Mouse (Mus musculus) neural tube, embryonic 11.5 days (tissue): Measurements from ENCODE around the gene Hdgfl3. TPM values are rescaled to one million over a fixed set of nuclear protein-coding genes. Genes with fewer than 3 reads are reported as not detected.

Experiments used
- ATAC-seq: fragments of 200-750 bp; cut with Nextera tagmentation; 2 replicates; pipeline ENCODE4 v1.8.0; 2017; ENCODE audit warnings: moderate number of reproducible peaks, mild to moderate bottlenecking, moderate TSS enrichment, moderate library complexity; ENCODE audit not compliant: insufficient read depth, low FRiP score, low TSS enrichment
- DNase-seq: peaks from one replicate; pipeline ENCODE4 v3.0.0-alpha.2; 2015; ENCODE audit warnings: low spot score
- H3K27ac ChIP-seq: fragments of 300-500 bp; sonication (generic); 2 replicates; pipeline ENCODE4 v1.5.1; 2014; ENCODE audit warnings: low read depth, mild to moderate bottlenecking, low read length
- H3K27me3 ChIP-seq: fragments of 300-500 bp; sonication (generic); 2 replicates; pipeline ENCODE4 v1.6.1; 2014; ENCODE audit warnings: mild to moderate bottlenecking, low read length, mixed read lengths; ENCODE audit not compliant: control insufficient read depth, insufficient read depth
- H3K36me3 ChIP-seq: fragments of 300-500 bp; sonication (generic); 2 replicates; pipeline ENCODE4 v1.6.1; 2014; ENCODE audit warnings: mild to moderate bottlenecking, low read length, moderate library complexity, mixed read lengths; ENCODE audit not compliant: control insufficient read depth, insufficient read depth
- H3K4me1 ChIP-seq: fragments of 300-500 bp; sonication (generic); 2 replicates; pipeline ENCODE4 v1.6.1; 2014; ENCODE audit warnings: low read length, mixed read lengths; ENCODE audit not compliant: control insufficient read depth, insufficient read depth
- H3K4me2 ChIP-seq: fragments of 300-500 bp; sonication (generic); 2 replicates; pipeline ENCODE4 v1.6.1; 2014; ENCODE audit warnings: low read depth, mild to moderate bottlenecking, moderate library complexity
- H3K4me3 ChIP-seq: fragments of 300-500 bp; sonication (generic); 2 replicates; pipeline ENCODE4 v1.5.1; 2014; ENCODE audit warnings: low read depth, low read length
- H3K9ac ChIP-seq: fragments of 300-500 bp; sonication (generic); 2 replicates; pipeline ENCODE4 v1.6.1; 2014; ENCODE audit warnings: mild to moderate bottlenecking, low read length
- H3K9me3 ChIP-seq: fragments of 300-500 bp; sonication (generic); 2 replicates; pipeline ENCODE4 v1.6.1; 2016; ENCODE audit warnings: low read length; ENCODE audit not compliant: control insufficient read depth
- WGBS: fragments of 180-500 bp; shearing (Covaris S2); extraction: QIAGEN DNeasy Blood & Tissue Kit; methylation state at CpG from one replicate; pipeline ENCODE4 v1.1.7; 2014; 5-methylcytosine and 5-hydroxymethylcytosine counted together
- polyA plus RNA-seq: library from polyadenylated mRNA; unstranded; fragments of >200 nt; fragmentation: Nextera tagmentation; extraction: Ambion mirVana; gene quantifications from 2 replicates; pipeline ENCODE4 v1.2.1, GENCODE M21; 2014

Gene Hdgfl3
- polyA plus RNA-seq, 1 experiment from 2014 or later, result 40.3 TPM

DNA sequence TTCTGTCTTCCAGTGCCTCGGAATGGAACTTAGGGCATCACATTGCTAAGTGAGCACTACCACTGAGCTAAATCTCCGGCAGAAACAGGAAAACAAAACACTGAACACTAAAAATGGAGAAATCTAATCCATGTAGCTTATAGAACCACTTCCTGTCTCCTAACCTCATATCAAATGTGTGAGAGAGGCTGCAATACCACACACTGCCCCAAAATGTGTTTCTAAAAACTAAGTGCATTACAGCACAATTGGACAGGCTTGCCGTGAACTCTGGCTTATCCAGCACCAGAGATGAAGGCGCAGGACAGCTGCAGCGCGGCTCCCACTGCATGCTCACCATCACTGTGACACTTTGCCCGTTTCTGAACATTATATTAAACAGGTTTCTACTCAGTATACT is 5.3 kb downstream of the Hdgfl3 start:
- WGBS, result 80% methylated on average over 7 of the region's 7 CpGs

DNA sequence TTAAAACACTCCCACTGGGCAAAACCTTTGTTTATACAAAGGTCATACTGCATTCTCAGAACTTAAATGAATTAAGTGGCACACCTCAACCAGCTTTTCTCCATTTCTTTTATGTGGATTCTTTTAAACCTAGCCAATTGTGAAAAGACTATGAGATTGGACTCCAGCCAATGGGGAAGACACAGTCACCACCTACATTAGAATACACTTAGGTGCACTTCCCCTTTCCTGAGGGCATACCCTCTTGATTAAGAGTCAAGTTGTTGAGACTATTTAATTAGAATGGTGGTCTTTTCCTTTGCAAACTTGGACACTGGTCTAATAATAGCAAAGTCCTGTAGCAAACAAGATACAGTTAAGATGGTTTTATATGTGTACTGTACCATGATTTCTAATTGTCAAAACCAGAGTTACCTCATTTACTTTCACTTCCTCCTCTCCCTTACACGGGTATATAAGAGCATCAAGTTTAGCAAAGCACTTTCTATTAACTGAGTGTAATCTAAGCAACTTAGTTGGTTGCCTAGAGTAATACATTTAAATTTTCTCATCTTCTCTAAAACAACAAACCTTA is 12.8 kb downstream of the Hdgfl3 start:
- no peak overlapping the region for H3K4me3 ChIP-seq
- 85% methylated on average over 1 of the region's 1 CpGs for WGBS

More for the DNA sequence above, 5.3 kb downstream of the Hdgfl3 start:
- no peaks in the 10 kb centered on the region for H3K36me3 ChIP-seq
- no peaks in the 10 kb centered on the region for H3K27me3 ChIP-seq
- no peak overlapping the region for H3K27ac ChIP-seq
- no peak overlapping the region for H3K4me2 ChIP-seq
- no peak overlapping the region for H3K4me3 ChIP-seq
- no peak overlapping the region for H3K9ac ChIP-seq
- H3K9me3 ChIP-seq, result no peaks in the 10 kb centered on the region
- peaks cover 13% of the 10 kb centered on the region for H3K4me1 ChIP-seq
- ATAC-seq (no peak), DNase-seq (no peak)

DNA sequence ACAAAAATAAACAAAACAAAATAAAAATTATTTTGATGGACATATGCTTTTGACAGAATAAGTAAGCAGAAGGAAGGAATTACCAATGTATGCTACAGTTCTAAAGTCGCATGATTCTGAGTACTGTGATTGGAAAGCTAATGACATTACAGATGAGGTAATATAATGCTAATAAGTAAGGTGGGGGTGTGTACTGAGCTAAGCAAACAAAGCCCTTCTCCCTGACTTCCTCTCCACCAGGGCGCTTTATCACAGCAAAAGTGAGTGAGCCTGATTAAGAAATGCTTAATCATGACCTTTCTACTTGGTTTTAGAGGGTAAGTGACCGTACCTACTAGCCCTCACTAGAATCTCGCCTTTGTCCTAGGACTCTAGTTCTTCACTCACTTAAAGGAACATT is 14.0 kb downstream of the Hdgfl3 start:
- no peak overlapping the region for H3K4me2 ChIP-seq
- H3K9ac ChIP-seq, result no peak overlapping the region
- H3K9me3 ChIP-seq, result no peaks in the 10 kb centered on the region
- ATAC-seq, result no peak
- no peaks in the 10 kb centered on the region for H3K27me3 ChIP-seq
- H3K4me3 ChIP-seq, result no peak overlapping the region
- no peak overlapping the region for H3K27ac ChIP-seq
- WGBS, result 77% methylated on average over 4 of the region's 4 CpGs
- no peaks in the 10 kb centered on the region for H3K4me1 ChIP-seq
- DNase-seq, result no peak
- H3K36me3 ChIP-seq, result no peaks in the 10 kb centered on the region

More for the DNA sequence above, 12.8 kb downstream of the Hdgfl3 start:
- no peaks in the 10 kb centered on the region for H3K9me3 ChIP-seq
- no peak for DNase-seq
- no peak overlapping the region for H3K4me2 ChIP-seq
- no peak overlapping the region for H3K9ac ChIP-seq
- H3K27ac ChIP-seq, result no peak overlapping the region
- no peaks in the 10 kb centered on the region for H3K36me3 ChIP-seq
- no peaks in the 10 kb centered on the region for H3K27me3 ChIP-seq
- no peak for ATAC-seq
- no peaks in the 10 kb centered on the region for H3K4me1 ChIP-seq

DNA sequence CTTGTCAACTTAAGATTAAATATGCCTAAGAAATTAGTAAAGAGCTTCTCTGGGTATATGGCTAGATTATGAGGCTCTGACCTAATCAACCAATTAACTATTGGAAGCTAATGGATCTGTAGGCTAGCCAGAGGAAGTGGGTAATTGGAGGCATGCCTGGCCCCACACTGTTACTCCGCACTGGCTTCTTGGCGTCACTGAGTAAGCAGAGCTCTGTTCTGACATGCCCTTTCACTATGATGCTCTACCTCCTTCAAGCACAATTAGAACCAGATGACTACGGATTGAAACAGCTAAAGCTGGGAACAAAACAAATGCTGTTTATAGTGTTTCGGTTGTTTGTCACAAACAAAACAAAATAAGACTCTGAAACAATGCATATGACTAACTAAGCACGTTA is 16.0 kb downstream of the Hdgfl3 start:
- Histone ChIP-seq H3K27me3 (no peaks in the 10 kb centered on the region), H3K4me2 (no peak overlapping the region), H3K4me1 (no peaks in the 10 kb centered on the region), H3K9ac (no peak overlapping the region), H3K27ac (no peak overlapping the region), H3K4me3 (no peak overlapping the region), H3K36me3 (no peaks in the 10 kb centered on the region), H3K9me3 (no peaks in the 10 kb centered on the region)
- ATAC-seq, result no peak
- no peak for DNase-seq
- WGBS, result 64% methylated on average over 5 of the region's 5 CpGs

DNA sequence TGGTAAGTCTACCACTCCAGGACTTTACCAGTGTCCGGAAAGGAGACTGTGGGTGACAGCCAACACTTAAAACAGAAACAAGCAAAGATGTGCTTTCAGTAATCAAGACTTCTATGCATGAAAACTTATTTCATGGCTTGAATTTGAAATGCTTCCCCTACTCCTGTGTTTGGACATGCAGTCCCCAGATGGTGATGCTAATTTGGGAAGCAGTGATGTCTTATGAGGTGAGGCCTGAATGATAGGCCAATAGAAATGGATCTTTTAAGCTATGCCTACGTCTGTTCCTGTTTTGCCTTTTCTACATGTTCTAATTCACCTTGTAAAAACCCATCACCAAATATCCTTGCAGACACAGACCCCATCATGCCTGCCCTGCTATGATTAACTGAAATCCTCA is 29.3 kb downstream of the Hdgfl3 start:
- H3K4me2 ChIP-seq, result no peak overlapping the region
- 92% methylated on average over 2 of the region's 2 CpGs for WGBS
- no peaks in the 10 kb centered on the region for H3K36me3 ChIP-seq
- H3K27me3 ChIP-seq, result no peaks in the 10 kb centered on the region
- H3K4me1 ChIP-seq, result no peaks in the 10 kb centered on the region
- DNase-seq (no peak), ATAC-seq (no peak)
- H3K27ac ChIP-seq, result no peak overlapping the region
- H3K4me3 ChIP-seq, result no peak overlapping the region
- H3K9me3 ChIP-seq, result no peaks in the 10 kb centered on the region
- no peak overlapping the region for H3K9ac ChIP-seq

DNA sequence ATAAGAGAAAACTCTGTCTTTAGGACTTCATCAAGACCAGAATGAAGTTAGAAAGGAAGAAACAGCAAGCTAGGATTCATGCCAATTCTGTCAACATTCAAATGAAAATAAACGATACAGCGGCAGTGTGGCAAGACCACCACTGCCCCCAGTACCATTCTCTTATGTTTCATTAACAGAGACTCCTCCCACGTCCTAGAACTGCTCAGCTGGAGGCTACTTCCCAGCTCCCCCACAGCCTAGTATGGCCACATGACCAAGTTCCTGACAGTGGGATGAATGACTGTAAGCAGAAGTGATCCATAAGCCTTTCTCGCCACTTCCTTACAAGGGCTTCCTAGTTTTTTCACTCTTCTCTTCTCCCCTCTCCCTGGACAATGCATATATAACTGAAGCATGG is 30.2 kb downstream of the Hdgfl3 start:
- ATAC-seq (no peak), DNase-seq (no peak)
- no peak overlapping the region for H3K4me3 ChIP-seq
- 73% methylated on average over 4 of the region's 4 CpGs for WGBS
- H3K9me3 ChIP-seq, result no peaks in the 10 kb centered on the region
- no peaks in the 10 kb centered on the region for H3K27me3 ChIP-seq
- H3K4me1 ChIP-seq, result no peaks in the 10 kb centered on the region
- no peak overlapping the region for H3K9ac ChIP-seq
- no peaks in the 10 kb centered on the region for H3K36me3 ChIP-seq
- H3K4me2 ChIP-seq, result no peak overlapping the region
- no peak overlapping the region for H3K27ac ChIP-seq

DNA sequence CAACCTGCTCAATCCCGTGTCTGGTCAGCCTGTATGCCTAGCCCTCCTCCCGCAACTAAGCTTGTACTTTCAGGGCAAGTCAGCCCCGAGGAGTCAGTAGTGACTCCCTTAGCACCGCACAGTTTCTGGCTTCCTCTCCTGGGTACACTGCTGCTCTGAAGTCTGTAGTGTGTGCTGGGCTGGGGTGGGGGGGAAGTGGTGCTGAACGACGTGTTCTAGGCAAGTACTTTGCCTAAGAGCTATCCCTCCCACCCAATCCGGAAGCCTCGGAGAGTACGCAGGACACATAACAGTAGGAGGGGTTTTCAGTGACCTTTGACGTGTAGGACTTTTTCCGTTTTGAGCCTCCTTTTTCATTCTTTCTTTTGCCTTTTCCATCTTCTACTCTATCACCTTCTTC is 34.9 kb downstream of the Hdgfl3 start:
- no peaks in the 10 kb centered on the region for H3K27me3 ChIP-seq
- H3K9me3 ChIP-seq, result no peaks in the 10 kb centered on the region
- H3K4me2 ChIP-seq, result no peak overlapping the region
- DNase-seq, result no peak
- H3K4me1 ChIP-seq, result no peaks in the 10 kb centered on the region
- H3K36me3 ChIP-seq, result no peaks in the 10 kb centered on the region
- H3K4me3 ChIP-seq, result no peak overlapping the region
- H3K9ac ChIP-seq, result no peak overlapping the region
- ATAC-seq, result no peak
- no peak overlapping the region for H3K27ac ChIP-seq
- 81% methylated on average over 11 of the region's 11 CpGs for WGBS

DNA sequence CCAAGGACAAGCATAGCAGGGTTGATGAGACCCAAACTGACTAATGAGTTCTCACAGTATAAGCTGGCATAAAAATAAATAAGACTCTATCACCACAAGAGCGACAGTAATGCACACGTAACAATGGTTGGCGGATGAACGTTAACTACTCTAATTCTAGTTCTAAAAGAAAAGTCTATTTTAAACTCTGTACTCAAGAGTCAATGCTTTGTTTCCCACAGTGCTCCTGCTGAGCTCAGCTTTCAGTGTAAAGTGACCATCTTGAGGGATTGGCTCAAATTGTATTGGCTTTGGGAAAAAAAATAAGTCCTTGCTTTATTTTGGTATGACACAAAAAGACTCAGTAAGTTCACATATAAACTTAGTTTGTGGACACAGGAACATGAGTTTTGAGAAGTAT is 49.1 kb downstream of the Hdgfl3 start:
- H3K9ac ChIP-seq, result no peak overlapping the region
- no peaks in the 10 kb centered on the region for H3K9me3 ChIP-seq
- H3K36me3 ChIP-seq, result no peaks in the 10 kb centered on the region
- H3K27me3 ChIP-seq, result no peaks in the 10 kb centered on the region
- no peak for ATAC-seq
- WGBS, result 70% methylated on average over 4 of the region's 4 CpGs
- H3K27ac ChIP-seq, result no peak overlapping the region
- no peaks in the 10 kb centered on the region for H3K4me1 ChIP-seq
- no peak overlapping the region for H3K4me3 ChIP-seq
- H3K4me2 ChIP-seq, result no peak overlapping the region
- no peak for DNase-seq

DNA sequence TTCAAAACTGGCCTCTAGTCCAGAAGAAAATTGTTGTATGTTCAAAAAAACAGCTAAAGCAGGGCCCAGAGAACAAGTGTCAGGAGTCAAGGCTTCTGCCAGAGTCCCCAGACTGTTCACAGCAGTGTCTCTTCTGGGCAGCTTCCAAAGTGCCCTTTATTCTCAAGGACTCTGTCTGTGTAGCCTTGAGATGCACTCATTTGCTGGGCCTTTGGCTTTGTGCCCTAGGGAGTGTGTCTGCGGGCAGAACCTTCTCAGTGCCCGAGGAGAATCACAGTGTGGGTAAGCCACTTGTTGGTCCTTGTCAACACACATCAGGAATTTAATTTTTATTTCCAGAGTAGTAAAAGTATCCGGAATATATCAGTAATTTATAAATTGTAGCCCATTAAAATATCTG is 52.7 kb downstream of the Hdgfl3 start:
- WGBS, result 89% methylated on average over 3 of the region's 3 CpGs

More for the DNA sequence above, 52.7 kb downstream of the Hdgfl3 start:
- no peak for DNase-seq
- H3K4me2 ChIP-seq, result no peak overlapping the region
- no peak overlapping the region for H3K9ac ChIP-seq
- no peaks in the 10 kb centered on the region for H3K27me3 ChIP-seq
- no peak overlapping the region for H3K27ac ChIP-seq
- H3K4me1 ChIP-seq, result no peaks in the 10 kb centered on the region
- ATAC-seq, result no peak
- H3K9me3 ChIP-seq, result no peaks in the 10 kb centered on the region
- no peak overlapping the region for H3K4me3 ChIP-seq
- no peaks in the 10 kb centered on the region for H3K36me3 ChIP-seq
